ENCODE assay signal across 8 mouse cellular contexts in genomic region chr10:20148773-20149120, GRCm38 (mm10). TPM values are rescaled to one million over a fixed set of nuclear protein-coding genes. Genes with fewer than 3 reads are reported as not detected.
DNase-seq lines count a peak whose midpoint lies in the region; ATAC-seq and TF ChIP-seq lines count a peak whose summit lies in the region.

No protein-coding gene starts in this region.

- TF ChIP-seq EP300 in liver, postnatal 0 days (IDR thresholded peaks at IDR 0.05; ENCODE audit: low read depth) = no peak

- no peaks in the 10 kb centered on the region for H3K9me3 ChIP-seq in heart, embryonic 11.5 days (replicated peaks; ENCODE audit: control insufficient read depth, low read length)
- H3K9me3 ChIP-seq in kidney, embryonic 14.5 days (ENCODE audit: control insufficient read depth, low read length) = no peaks in the 10 kb centered on the region
- no peaks in the 10 kb centered on the region for H3K9me3 ChIP-seq in liver, postnatal 0 days (ENCODE audit: low read length)
- no peaks in the 10 kb centered on the region for H3K9me3 ChIP-seq in neural tube, embryonic 14.5 days (ENCODE audit: control insufficient read depth, low read length)

- TF ChIP-seq CTCF in liver, postnatal 0 days (IDR thresholded peaks at IDR 0.05; ENCODE audit: low read depth) = peak; percentile 19; the same call in 1 of the 2 replicates

- DNase-seq in 416B (ENCODE audit: low read depth) (peak; percentile 39), R1 (ENCODE audit: low read depth, low spot score) (peak; percentile 69)
- peak; percentile 67 for DNase-seq in embryo, embryonic 11 days
- DNase-seq in liver, postnatal 0 days = peak; percentile 74
- DNase-seq in thymus, postnatal 10 days (ENCODE audit: low spot score in 2 of 2) = peak; percentile 27 to 49

- H3K9ac ChIP-seq in heart, embryonic 11.5 days (ENCODE audit: low read depth, low read length) = peak overlapping the region; percentile 75
- peak overlapping the region; percentile 81 for H3K9ac ChIP-seq in kidney, embryonic 14.5 days (ENCODE audit: low read depth, low read length)
- H3K9ac ChIP-seq in liver, postnatal 0 days (replicated peaks) = peak overlapping the region; percentile 88
- peak overlapping the region; percentile 59 for H3K9ac ChIP-seq in neural tube, embryonic 14.5 days (replicated peaks; ENCODE audit: low read depth, low read length)

- H3K4me1 ChIP-seq in heart, embryonic 11.5 days (ENCODE audit: control insufficient read depth, insufficient read depth, low read length) = no peaks in the 10 kb centered on the region
- H3K4me1 ChIP-seq in kidney, embryonic 14.5 days (ENCODE audit: control insufficient read depth, insufficient read depth, low read length) = 0 out of 2 replicates have a peak, but pooled peaks cover 3% of the 10 kb centered on the region
- H3K4me1 ChIP-seq in liver, postnatal 0 days (ENCODE audit: insufficient read depth) = peaks cover 8% of the 10 kb centered on the region
- 0 out of 2 replicates have a peak, but pooled peaks cover 2% of the 10 kb centered on the region for H3K4me1 ChIP-seq in neural tube, embryonic 14.5 days (ENCODE audit: control insufficient read depth, insufficient read depth, low read length)

- H3K4me3 ChIP-seq in heart, embryonic 11.5 days (ENCODE audit: low read depth, low read length) = peak overlapping the region; percentile 88
- peak overlapping the region; percentile 82 for H3K4me3 ChIP-seq in kidney, embryonic 14.5 days (ENCODE audit: low read length)
- peak overlapping the region; percentile 84 for H3K4me3 ChIP-seq in liver, postnatal 0 days (ENCODE audit: low read depth, low read length)
- peak overlapping the region; percentile 67 for H3K4me3 ChIP-seq in neural tube, embryonic 14.5 days (ENCODE audit: low read depth, low read length)

- 1% methylated on average over 39 of the region's 58 CpGs for WGBS in heart, embryonic 11.5 days (ENCODE audit: insufficient replicate concordance)
- WGBS in kidney, embryonic 14.5 days = 2% methylated on average over 22 of the region's 58 CpGs
- 2% methylated on average over 23 of the region's 58 CpGs for WGBS in liver, postnatal 0 days (ENCODE audit: insufficient replicate concordance)
- WGBS in neural tube, embryonic 14.5 days = 0% methylated on average over 47 of the region's 58 CpGs

- H3K27ac ChIP-seq in heart, embryonic 11.5 days (ENCODE audit: low read depth, low read length) = no peak overlapping the region
- H3K27ac ChIP-seq in kidney, embryonic 14.5 days (ENCODE audit: low read depth, low read length) = 0 out of 2 replicates have a peak overlapping the region, but pooled peaks have one; percentile 51
- H3K27ac ChIP-seq in liver, postnatal 0 days (ENCODE audit: low read depth) = peak overlapping the region; percentile 78
- no peak overlapping the region for H3K27ac ChIP-seq in neural tube, embryonic 14.5 days (ENCODE audit: low read depth, low read length)

- peaks cover 23% of the 10 kb centered on the region for H3K27me3 ChIP-seq in heart, embryonic 11.5 days (ENCODE audit: control insufficient read depth, insufficient read depth, low read length)
- peaks cover 25% of the 10 kb centered on the region for H3K27me3 ChIP-seq in kidney, embryonic 14.5 days (ENCODE audit: control insufficient read depth, insufficient read depth, low read length)
- 0 out of 2 replicates have a peak, but pooled peaks cover 8% of the 10 kb centered on the region for H3K27me3 ChIP-seq in liver, postnatal 0 days (ENCODE audit: insufficient read depth, low read length)
- H3K27me3 ChIP-seq in neural tube, embryonic 14.5 days (ENCODE audit: control insufficient read depth, insufficient read depth, low read length) = peaks cover 26% of the 10 kb centered on the region

- peak overlapping the region; percentile 95 for H3K4me2 ChIP-seq in heart, embryonic 11.5 days
- H3K4me2 ChIP-seq in kidney, embryonic 14.5 days (replicated peaks; ENCODE audit: low read depth, low read length) = peak overlapping the region; percentile 96
- peak overlapping the region; percentile 98 for H3K4me2 ChIP-seq in liver, postnatal 0 days (ENCODE audit: low read depth, low read length)
- H3K4me2 ChIP-seq in neural tube, embryonic 14.5 days (ENCODE audit: low read depth, low read length) = peak overlapping the region; percentile 92

- no peaks in the 10 kb centered on the region for H3K36me3 ChIP-seq in heart, embryonic 11.5 days (ENCODE audit: control insufficient read depth, insufficient read depth, low read length)
- H3K36me3 ChIP-seq in kidney, embryonic 14.5 days (ENCODE audit: control insufficient read depth, insufficient read depth, low read length) = no peaks in the 10 kb centered on the region; the same call in 1 of the 2 replicates
- H3K36me3 ChIP-seq in liver, postnatal 0 days (replicated peaks; ENCODE audit: insufficient read depth, low read length) = peaks cover under 1% of the 10 kb centered on the region; the same call in 1 of the 2 replicates
- H3K36me3 ChIP-seq in neural tube, embryonic 14.5 days (ENCODE audit: control insufficient read depth, insufficient read depth, low read length) = no peaks in the 10 kb centered on the region

- peak; percentile 78 for ATAC-seq in heart, embryonic 11.5 days (replicated peaks; ENCODE audit: insufficient number of reproducible peaks, low FRiP score, low TSS enrichment)
- peak; percentile 86 for ATAC-seq in kidney, embryonic 14.5 days (ENCODE audit: low FRiP score, low TSS enrichment)
- ATAC-seq in liver, postnatal 0 days = peak; percentile 95
- peak; percentile 77 for ATAC-seq in neural tube, embryonic 14.5 days (ENCODE audit: low read depth)

RNA-seq across cellular contexts. Expression of gene Map7, which starts 0.5 kb away (rescaled TPM):
- 2.8 and 3.9 TPM in 2 replicates for polyA plus RNA-seq in heart, embryonic 11.5 days (2014; fragmentation: Nextera tagmentation; extraction: Ambion mirVana)
- polyA plus RNA-seq in kidney, embryonic 14.5 days (2014; fragmentation: Nextera tagmentation; extraction: Ambion mirVana) = 12.6 and 19.6 TPM in 2 replicates
- 6.1 and 6.8 TPM in 2 replicates for polyA plus RNA-seq in liver, postnatal 0 days (2015; fragmentation: Nextera tagmentation; extraction: Ambion mirVana)
- 7.4 and 15.5 TPM in 2 replicates for polyA plus RNA-seq in neural tube, embryonic 14.5 days (2014; fragmentation: Nextera tagmentation; extraction: Ambion mirVana)

Comparison
In these comparisons a context has a peak if more than half of its experiments do, and no peak if none do; other contexts are left out.
1. H3K27ac ChIP-seq: peak in kidney, embryonic 14.5 days (single experiment) and liver, postnatal 0 days (single experiment); none in heart, embryonic 11.5 days (single experiment) and neural tube, embryonic 14.5 days (single experiment).
2. Peak in every context shown above with its lines, with median percentiles within 50 percentile points of each other: DNase-seq, ATAC-seq, H3K4me2 ChIP-seq, H3K4me3 ChIP-seq and H3K9ac ChIP-seq.